Mouse (Mus musculus): ENCODE data around the gene Ctps2. TPM values are rescaled to one million over a fixed set of nuclear protein-coding genes. Genes with fewer than 3 reads are reported as not detected.

The Ctps2 gene
- polyA plus RNA-seq, 1 experiment from 2014 or later = 57.5 TPM

- H3K9ac ChIP-seq (ENCODE audit: low read depth, low read length) = no peak overlapping the region
- H3K4me3 ChIP-seq (ENCODE audit: low read depth, low read length) = no peak overlapping the region
- no peak overlapping the region for H3K4me2 ChIP-seq
- no peak for ATAC-seq (replicated peaks; ENCODE audit: insufficient number of reproducible peaks, low FRiP score, low TSS enrichment)
- no peaks in the 10 kb centered on the region for H3K36me3 ChIP-seq (ENCODE audit: control insufficient read depth, insufficient read depth, low read length)
- no peaks in the 10 kb centered on the region for H3K4me1 ChIP-seq (ENCODE audit: control insufficient read depth, insufficient read depth, low read length)
- 66% methylated on average over 3 of the region's 3 CpGs for WGBS (ENCODE audit: insufficient replicate concordance)
- H3K9me3 ChIP-seq (replicated peaks; ENCODE audit: control insufficient read depth, low read length) = no peaks in the 10 kb centered on the region
- H3K27ac ChIP-seq (ENCODE audit: low read depth, low read length) = no peak overlapping the region
- no peaks in the 10 kb centered on the region for H3K27me3 ChIP-seq (ENCODE audit: control insufficient read depth, insufficient read depth, low read length)
These were observed 137.7 kb downstream of the Ctps2 start for GRCm38 (mm10) chrX:163038767-163039166.

DNA sequence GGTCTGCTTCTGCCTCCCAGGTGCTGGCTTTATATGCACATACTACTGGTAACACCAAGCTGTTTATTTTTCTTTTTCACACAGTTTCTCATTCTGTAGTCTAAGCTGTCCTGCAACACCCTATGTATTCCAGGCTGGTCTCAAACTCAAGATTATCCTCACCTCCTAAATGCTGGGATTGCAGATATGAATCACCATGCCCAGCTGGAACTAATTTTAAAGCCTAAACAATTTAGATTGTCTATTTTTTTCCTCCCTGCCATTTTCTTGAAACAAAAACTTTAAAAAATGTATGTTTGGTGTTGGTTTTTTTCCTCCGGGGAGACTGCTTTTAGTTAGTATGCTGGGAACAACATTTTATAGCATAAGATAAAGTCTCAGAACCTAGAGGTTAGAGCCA is 141.7 kb downstream of the Ctps2 start:
- no peak overlapping the region for H3K9ac ChIP-seq (ENCODE audit: low read depth, low read length)
- 89% methylated on average over 1 of the region's 1 CpGs for WGBS (ENCODE audit: insufficient replicate concordance)
- H3K4me3 ChIP-seq (ENCODE audit: low read depth, low read length) = no peak overlapping the region
- H3K4me2 ChIP-seq = no peak overlapping the region
- no peak for ATAC-seq (replicated peaks; ENCODE audit: insufficient number of reproducible peaks, low FRiP score, low TSS enrichment)
- no peak overlapping the region for H3K27ac ChIP-seq (ENCODE audit: low read depth, low read length)
- H3K36me3 ChIP-seq (ENCODE audit: control insufficient read depth, insufficient read depth, low read length) = no peaks in the 10 kb centered on the region
- no peaks in the 10 kb centered on the region for H3K9me3 ChIP-seq (replicated peaks; ENCODE audit: control insufficient read depth, low read length)
- no peaks in the 10 kb centered on the region for H3K27me3 ChIP-seq (ENCODE audit: control insufficient read depth, insufficient read depth, low read length)
- H3K4me1 ChIP-seq (ENCODE audit: control insufficient read depth, insufficient read depth, low read length) = no peaks in the 10 kb centered on the region

DNA sequence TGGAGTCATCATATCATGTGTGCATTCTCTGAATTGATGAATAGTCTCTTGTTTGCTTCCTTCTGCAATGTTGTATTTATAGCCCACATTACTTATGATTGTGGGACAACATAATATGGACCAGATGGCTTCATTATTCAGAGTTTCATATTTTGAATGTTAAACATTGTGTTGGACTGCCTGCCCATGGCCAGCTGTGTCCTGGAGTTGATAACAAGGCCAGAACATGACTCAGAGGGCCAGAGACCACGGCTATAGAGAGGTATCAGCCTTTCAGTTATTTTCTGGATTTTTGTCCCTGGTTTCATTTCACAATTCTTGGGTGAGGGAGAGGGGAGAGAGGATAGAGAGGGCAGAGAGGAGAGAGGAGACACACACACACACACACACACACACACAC is 162.9 kb downstream of the Ctps2 start:
- 42% methylated on average over 1 of the region's 1 CpGs for WGBS (ENCODE audit: insufficient replicate concordance)
- H3K4me3 ChIP-seq (ENCODE audit: low read depth, low read length) = no peak overlapping the region
- ATAC-seq (replicated peaks; ENCODE audit: insufficient number of reproducible peaks, low FRiP score, low TSS enrichment) = no peak
- H3K9ac ChIP-seq (ENCODE audit: low read depth, low read length) = no peak overlapping the region
- no peaks in the 10 kb centered on the region for H3K36me3 ChIP-seq (ENCODE audit: control insufficient read depth, insufficient read depth, low read length)
- H3K27me3 ChIP-seq (ENCODE audit: control insufficient read depth, insufficient read depth, low read length) = no peaks in the 10 kb centered on the region
- H3K27ac ChIP-seq (ENCODE audit: low read depth, low read length) = no peak overlapping the region
- no peaks in the 10 kb centered on the region for H3K9me3 ChIP-seq (replicated peaks; ENCODE audit: control insufficient read depth, low read length)
- H3K4me1 ChIP-seq (ENCODE audit: control insufficient read depth, insufficient read depth, low read length) = no peaks in the 10 kb centered on the region
- H3K4me2 ChIP-seq = no peak overlapping the region

MicroRNAs encoded within 50 kb of the gene (microRNA counts, 519-probe panel; counts per million panel counts)
- 32.2 counts per million for microRNA mmu-miR-3473

Small RNA genes lying within 50 kb of the gene (microRNA-seq; reads per million reads assigned to microRNA genes)
- not detected for gene Mir3473a (ENCODE audit: borderline number of aligned reads)

Other genes with a start within 250 kb of the Ctps2 start
- gene Rbbp7, start 140.8 kb upstream of the Ctps2 start, polyA plus RNA-seq (2014; fragmentation: Nextera tagmentation; extraction: Ambion mirVana) = 441 and 477 TPM in 2 replicates
- gene Txlng, start 71.8 kb upstream of the Ctps2 start, polyA plus RNA-seq (2014; fragmentation: Nextera tagmentation; extraction: Ambion mirVana) = 11.8 and 12.7 TPM in 2 replicates
- gene Syap1, start 12.8 kb upstream of the Ctps2 start, polyA plus RNA-seq (2014; fragmentation: Nextera tagmentation; extraction: Ambion mirVana) = 30.9 and 33.0 TPM in 2 replicates
- 0.63 TPM in 1 of 2 replicates, not detected in the other for gene S100g, start 63.4 kb downstream of the Ctps2 start, polyA plus RNA-seq (2014; fragmentation: Nextera tagmentation; extraction: Ambion mirVana)

Data from heart, embryonic 11.5 days (tissue).